Mouse (Mus musculus): ENCODE measurements around the gene Sectm1a.

DNA sequence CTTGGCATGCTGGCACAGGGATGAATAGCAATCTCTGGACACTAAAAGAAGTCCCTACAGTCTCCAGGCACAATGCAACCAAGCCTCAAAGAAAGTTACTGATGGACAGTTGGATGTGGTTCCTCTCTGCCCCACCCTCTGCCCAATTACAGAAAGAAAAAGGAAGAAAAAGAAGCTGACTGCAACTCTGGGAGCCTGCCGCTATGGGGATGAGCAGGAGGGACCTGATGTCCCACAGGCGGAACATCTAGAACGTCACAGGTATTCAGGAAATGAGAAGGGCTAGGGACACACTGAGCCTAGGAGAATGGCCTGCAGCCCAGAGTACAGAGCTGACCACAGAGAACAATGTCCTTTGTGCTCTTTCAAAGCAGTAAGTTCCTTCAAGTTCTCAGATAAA lies 1.2 kb upstream of the Sectm1a start:
- TF ChIP-seq CTCF (IDR thresholded peaks at IDR 0.05; ENCODE audit: control insufficient read depth, insufficient read depth, insufficient replicate concordance, low read depth, low read length), result no peak
- TF ChIP-seq POLR2A (IDR thresholded peaks at IDR 0.05; ENCODE audit: control insufficient read depth, low read depth, low read length), result no peak
